7 mouse cellular contexts compared by ENCODE assay signal in genomic region chr1:171282086-171282805, GRCm38 (mm10). TPM values are rescaled to one million over a fixed set of nuclear protein-coding genes. Genes with fewer than 3 reads are reported as not detected.
DNase-seq lines count a peak whose midpoint lies in the region; ATAC-seq and TF ChIP-seq lines count a peak whose summit lies in the region.

No protein-coding gene starts in this region.

- H3K4me3 ChIP-seq in ES-Bruce4 (ENCODE audit: low read depth, low read length) = no peak overlapping the region
- H3K4me3 ChIP-seq in bone marrow macrophage, adult 2 months (ENCODE audit: insufficient read depth, low read length) = no peak overlapping the region
- no peak overlapping the region for H3K4me3 ChIP-seq in limb, embryonic 14.5 days (replicated peaks; ENCODE audit: low read length)

- no peak for TF ChIP-seq POLR2A in ES-Bruce4 (IDR thresholded peaks at IDR 0.05; ENCODE audit: insufficient read depth, low read length)
- TF ChIP-seq POLR2A in bone marrow macrophage, adult 2 months (IDR thresholded peaks at IDR 0.05; ENCODE audit: borderline replicate concordance, low read depth, low read length) = no peak
- no peak for TF ChIP-seq POLR2A in limb, embryonic 14.5 days (IDR thresholded peaks at IDR 0.05; ENCODE audit: borderline replicate concordance, extremely low read depth, insufficient read depth, insufficient read length)

- peak overlapping the region; percentile 59; the same call in 1 of the 2 replicates for H3K9ac ChIP-seq in ES-Bruce4 (ENCODE audit: low read depth, poor library complexity, severe bottlenecking)
- no peak overlapping the region for H3K9ac ChIP-seq in limb, embryonic 14.5 days (ENCODE audit: low read depth, low read length, severe bottlenecking)

- peak; percentile 20 for DNase-seq in kidney, adult 9 months
- DNase-seq in kidney, adult 8-10 months = no peak
- DNase-seq in limb, embryonic 14.5 days (ENCODE audit: low spot score) = no peak
- no peak for DNase-seq in natural killer cell, adult 2 months (ENCODE audit: low spot score in 2 of 2)
- DNase-seq in right cerebral cortex, postnatal 4 days = no peak

- H3K27ac ChIP-seq in ES-Bruce4 (ENCODE audit: insufficient read depth, low read length) = no peak overlapping the region
- H3K27ac ChIP-seq in bone marrow macrophage, adult 2 months (ENCODE audit: insufficient read depth, low read depth, low read length) = peak overlapping the region; percentile 85
- peak overlapping the region; percentile 87; the same call in 1 of the 2 replicates for H3K27ac ChIP-seq in limb, embryonic 14.5 days (replicated peaks; ENCODE audit: low read depth, low read length)

- no peak for ATAC-seq in limb, embryonic 14.5 days (ENCODE audit: low FRiP score, low read depth)

- 79% methylated on average over 18 of the region's 18 CpGs for WGBS in limb, embryonic 14.5 days

- TF ChIP-seq CTCF in ES-Bruce4 (IDR thresholded peaks at IDR 0.05; ENCODE audit: low read depth, low read length) = no peak
- TF ChIP-seq CTCF in bone marrow macrophage, adult 2 months (IDR thresholded peaks at IDR 0.05; ENCODE audit: low read depth, low read length) = no peak

- no peaks in the 10 kb centered on the region for H3K9me3 ChIP-seq in ES-Bruce4 (replicated peaks; ENCODE audit: control insufficient read depth, insufficient read depth, low read length, poor library complexity, severe bottlenecking)
- H3K9me3 ChIP-seq in limb, embryonic 14.5 days (ENCODE audit: control insufficient read depth, low read length) = no peaks in the 10 kb centered on the region

- TF ChIP-seq EP300 in ES-Bruce4 (IDR thresholded peaks at IDR 0.05; ENCODE audit: insufficient read depth, low read depth, low read length) = no peak

- H3K27me3 ChIP-seq in ES-Bruce4 (ENCODE audit: control insufficient read depth, insufficient read depth, low read length, poor library complexity, severe bottlenecking) = no peaks in the 10 kb centered on the region
- H3K27me3 ChIP-seq in limb, embryonic 14.5 days (ENCODE audit: control insufficient read depth, insufficient read depth, low read length) = no peaks in the 10 kb centered on the region

- H3K4me1 ChIP-seq in ES-Bruce4 (ENCODE audit: control insufficient read depth, insufficient read depth, low read length) = no peaks in the 10 kb centered on the region
- peaks cover 35% of the 10 kb centered on the region for H3K4me1 ChIP-seq in bone marrow macrophage, adult 2 months (ENCODE audit: control insufficient read depth, insufficient read depth, low read length)
- H3K4me1 ChIP-seq in limb, embryonic 14.5 days (ENCODE audit: control insufficient read depth, insufficient read depth, low read length) = peaks cover 15% of the 10 kb centered on the region

- peaks cover 6% of the 10 kb centered on the region; the same call in 1 of the 2 replicates for H3K36me3 ChIP-seq in ES-Bruce4 (ENCODE audit: control insufficient read depth, insufficient read depth, low read length, poor library complexity, severe bottlenecking)
- peaks cover 65% of the 10 kb centered on the region for H3K36me3 ChIP-seq in limb, embryonic 14.5 days (ENCODE audit: control insufficient read depth, insufficient read depth, low read length)

- peak overlapping the region; percentile 75; the same call in 1 of the 2 replicates for H3K4me2 ChIP-seq in limb, embryonic 14.5 days (replicated peaks; ENCODE audit: low read depth, low read length, severe bottlenecking)

RNA-seq across cellular contexts. Expression of gene Ppox, which starts 1.3 kb away (rescaled TPM):
- polyA plus RNA-seq in ES-Bruce4 (2011; ENCODE audit: insufficient read depth, insufficient read length, low read depth, missing spikeins) = 23.8 and 25.2 TPM in 2 replicates
- 28.1 and 38.1 TPM in 2 replicates for polyA plus RNA-seq in bone marrow macrophage, adult 2 months (2012; ENCODE audit: insufficient read depth, insufficient read length, missing spikeins)
- 133 and 152 TPM in 2 replicates for polyA plus RNA-seq in limb, embryonic 14.5 days (2012; rRNA removed)
- polyA plus RNA-seq in limb, embryonic 14.5 days (2014; fragmentation: Nextera tagmentation; extraction: Ambion mirVana) = 55.7 and 67.2 TPM in 2 replicates

RNA-seq across cellular contexts. Expression of gene Usp21, which starts 5.5 kb away (rescaled TPM):
- 48.4 and 51.2 TPM in 2 replicates for polyA plus RNA-seq in ES-Bruce4 (2011; ENCODE audit: insufficient read depth, insufficient read length, low read depth, missing spikeins)
- polyA plus RNA-seq in bone marrow macrophage, adult 2 months (2012; ENCODE audit: insufficient read depth, insufficient read length, missing spikeins) = 45.1 and 53.8 TPM in 2 replicates
- polyA plus RNA-seq in limb, embryonic 14.5 days (2012; rRNA removed) = 104 and 128 TPM in 2 replicates
- 81.2 and 96.0 TPM in 2 replicates for polyA plus RNA-seq in limb, embryonic 14.5 days (2014; fragmentation: Nextera tagmentation; extraction: Ambion mirVana)

RNA-seq across cellular contexts. Expression of gene B4galt3, which starts 12.1 kb away (rescaled TPM):
- polyA plus RNA-seq in ES-Bruce4 (2011; ENCODE audit: insufficient read depth, insufficient read length, low read depth, missing spikeins) = 59.7 and 64.8 TPM in 2 replicates
- polyA plus RNA-seq in bone marrow macrophage, adult 2 months (2012; ENCODE audit: insufficient read depth, insufficient read length, missing spikeins) = 40.4 and 46.1 TPM in 2 replicates
- 87.2 and 111 TPM in 2 replicates for polyA plus RNA-seq in limb, embryonic 14.5 days (2012; rRNA removed)
- polyA plus RNA-seq in limb, embryonic 14.5 days (2014; fragmentation: Nextera tagmentation; extraction: Ambion mirVana) = 68.7 and 72.5 TPM in 2 replicates

RNA-seq across cellular contexts. Expression of gene Ufc1, which starts 12.6 kb away (rescaled TPM):
- polyA plus RNA-seq in ES-Bruce4 (2011; ENCODE audit: insufficient read depth, insufficient read length, low read depth, missing spikeins) = 59.8 and 66.0 TPM in 2 replicates
- 97.2 and 100 TPM in 2 replicates for polyA plus RNA-seq in bone marrow macrophage, adult 2 months (2012; ENCODE audit: insufficient read depth, insufficient read length, missing spikeins)
- 46.5 and 60.9 TPM in 2 replicates for polyA plus RNA-seq in limb, embryonic 14.5 days (2012; rRNA removed)
- polyA plus RNA-seq in limb, embryonic 14.5 days (2014; fragmentation: Nextera tagmentation; extraction: Ambion mirVana) = 133 and 135 TPM in 2 replicates

RNA-seq across cellular contexts. Expression of gene Ndufs2, which starts 31.1 kb away (rescaled TPM):
- 158 and 163 TPM in 2 replicates for polyA plus RNA-seq in ES-Bruce4 (2011; ENCODE audit: insufficient read depth, insufficient read length, low read depth, missing spikeins)
- 122 and 131 TPM in 2 replicates for polyA plus RNA-seq in bone marrow macrophage, adult 2 months (2012; ENCODE audit: insufficient read depth, insufficient read length, missing spikeins)
- polyA plus RNA-seq in limb, embryonic 14.5 days (2012; rRNA removed) = 148 and 151 TPM in 2 replicates
- polyA plus RNA-seq in limb, embryonic 14.5 days (2014; fragmentation: Nextera tagmentation; extraction: Ambion mirVana) = 216 and 234 TPM in 2 replicates
